Mouse (Mus musculus): ENCODE results near the gene Ube2v1. TPM values are rescaled to one million over a fixed set of nuclear protein-coding genes. Genes with fewer than 3 reads are reported as not detected.

Gene Ube2v1
- polyA plus RNA-seq, 1 experiment, result 135 TPM

DNA sequence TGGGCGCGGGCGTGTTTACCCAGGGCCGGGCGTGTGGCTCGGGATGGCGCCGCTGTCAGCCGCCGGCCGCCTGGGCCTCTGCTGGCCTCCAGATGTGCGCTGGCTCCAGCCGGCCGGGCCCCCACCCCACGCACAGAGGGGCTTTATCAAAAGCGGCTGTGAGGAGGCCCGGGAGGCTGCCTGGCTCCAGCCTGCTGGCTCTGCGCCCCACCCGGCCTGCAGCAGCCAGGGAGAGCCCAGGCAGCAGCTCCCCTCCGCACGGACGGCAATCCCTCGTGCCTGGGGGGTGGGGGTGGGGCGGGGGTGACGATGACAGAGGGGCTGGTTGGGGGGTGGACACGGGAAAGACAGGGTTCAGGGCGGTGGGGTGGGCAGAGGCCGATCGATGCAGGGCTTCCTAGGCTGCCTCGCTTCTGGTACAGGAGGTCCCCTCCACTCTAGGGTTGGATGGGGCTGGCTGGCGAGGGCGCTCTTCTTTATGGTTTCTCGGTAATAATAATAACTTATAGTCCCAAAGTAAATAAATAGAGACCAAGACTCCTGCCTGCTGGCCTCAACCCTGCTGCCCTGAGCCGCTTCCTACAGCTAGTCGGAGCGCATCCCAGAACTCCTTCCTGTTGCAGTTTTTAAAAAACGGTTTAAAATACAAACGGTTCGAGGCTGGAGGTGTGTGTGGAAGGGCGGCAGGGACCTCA, 34.3 kb downstream of the Ube2v1 start:
- 38% methylated on average over 38 of the region's 40 CpGs for whole genome bisulfite sequencing
- Histone ChIP-seq H3K4me3 (replicated peaks; ENCODE audit: extremely low read depth, low read depth, low read length) (no peak overlapping the region), H3K4me1 (ENCODE audit: control insufficient read depth, insufficient read depth, low read length) (peaks cover 5% of the 10 kb centered on the region)
- TF ChIP-seq CTCF (IDR thresholded peaks at IDR 0.05; ENCODE audit: insufficient read depth, low read length) (no peak), POLR2A (IDR thresholded peaks at IDR 0.05; ENCODE audit: borderline replicate concordance, extremely low read depth, low read depth, low read length) (no peak)
- no peak for DNase-seq

DNA sequence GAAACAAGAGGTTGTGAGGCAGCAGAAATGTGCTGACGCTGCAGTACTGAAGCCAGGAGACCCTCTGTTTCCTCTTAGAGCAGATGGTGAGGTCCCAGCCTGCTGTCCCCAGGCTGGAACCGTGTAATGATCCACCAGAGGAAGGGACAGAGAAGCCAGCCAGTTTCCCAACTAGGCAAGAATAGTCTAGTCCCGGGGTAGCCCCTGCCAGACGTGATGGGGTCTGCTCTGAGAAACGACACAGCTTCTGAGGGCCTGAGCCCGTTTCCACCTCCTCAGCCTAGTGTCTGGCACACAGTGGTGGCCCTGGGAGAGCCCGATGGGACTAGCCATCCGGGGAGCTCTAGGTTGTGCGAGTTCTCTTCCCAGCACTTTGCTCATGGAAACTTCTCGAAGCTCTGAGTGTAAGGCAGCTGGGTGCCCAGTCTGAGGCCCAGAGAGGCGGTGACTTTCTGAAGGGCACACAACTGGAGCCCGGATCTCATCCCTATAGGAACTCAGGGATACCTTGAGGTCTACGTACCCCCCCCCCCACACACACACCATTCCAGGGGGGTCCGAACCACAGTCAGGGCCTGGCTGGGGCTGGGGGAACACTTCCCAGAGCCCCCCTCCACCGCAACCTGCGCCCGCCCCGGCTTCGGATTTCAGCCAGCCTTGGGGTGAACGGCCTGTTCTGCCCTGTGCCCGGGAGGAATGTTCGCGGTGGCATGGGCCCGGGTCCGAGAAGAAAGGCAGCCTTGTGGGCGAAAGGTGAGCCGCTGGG, 35.0 kb downstream of the Ube2v1 start:
- TF ChIP-seq CTCF (IDR thresholded peaks at IDR 0.05; ENCODE audit: insufficient read depth, low read length) (no peak), POLR2A (IDR thresholded peaks at IDR 0.05; ENCODE audit: borderline replicate concordance, extremely low read depth, low read depth, low read length) (no peak)
- Histone ChIP-seq H3K4me3 (replicated peaks; ENCODE audit: extremely low read depth, low read depth, low read length) (no peak overlapping the region), H3K4me1 (ENCODE audit: control insufficient read depth, insufficient read depth, low read length) (peaks cover 5% of the 10 kb centered on the region)
- 62% methylated on average over 27 of the region's 27 CpGs for WGBS
- DNase-seq, result no peak

DNA sequence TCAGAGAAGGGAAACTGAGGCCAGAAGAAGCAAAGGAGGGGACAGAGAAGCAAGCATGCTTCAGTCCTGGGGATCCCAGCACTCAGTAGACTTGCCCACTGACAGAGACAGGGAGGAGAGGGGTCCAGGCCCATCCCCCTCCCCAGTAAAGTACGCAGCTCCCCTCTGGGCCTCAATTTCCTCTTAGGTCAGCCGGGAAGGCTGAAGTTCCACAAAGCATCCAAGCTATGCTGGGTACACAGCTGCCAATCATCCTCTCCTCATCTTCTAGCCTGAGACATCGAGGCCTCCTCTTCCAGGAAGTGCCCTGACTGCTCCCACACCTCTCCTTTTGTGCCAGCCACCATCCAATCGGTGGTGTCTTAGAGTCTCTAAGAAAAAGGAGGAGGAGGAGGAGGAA, 35.6 kb downstream of the Ube2v1 start:
- DNase-seq, result no peak
- no peak overlapping the region for H3K4me3 ChIP-seq (replicated peaks; ENCODE audit: extremely low read depth, low read depth, low read length)
- 45% methylated on average over 4 of the region's 4 CpGs for WGBS
- TF ChIP-seq POLR2A (IDR thresholded peaks at IDR 0.05; ENCODE audit: borderline replicate concordance, extremely low read depth, low read depth, low read length), result no peak
- no peak for TF ChIP-seq CTCF (IDR thresholded peaks at IDR 0.05; ENCODE audit: insufficient read depth, low read length)
- peaks cover 5% of the 10 kb centered on the region for H3K4me1 ChIP-seq (ENCODE audit: control insufficient read depth, insufficient read depth, low read length)

DNA sequence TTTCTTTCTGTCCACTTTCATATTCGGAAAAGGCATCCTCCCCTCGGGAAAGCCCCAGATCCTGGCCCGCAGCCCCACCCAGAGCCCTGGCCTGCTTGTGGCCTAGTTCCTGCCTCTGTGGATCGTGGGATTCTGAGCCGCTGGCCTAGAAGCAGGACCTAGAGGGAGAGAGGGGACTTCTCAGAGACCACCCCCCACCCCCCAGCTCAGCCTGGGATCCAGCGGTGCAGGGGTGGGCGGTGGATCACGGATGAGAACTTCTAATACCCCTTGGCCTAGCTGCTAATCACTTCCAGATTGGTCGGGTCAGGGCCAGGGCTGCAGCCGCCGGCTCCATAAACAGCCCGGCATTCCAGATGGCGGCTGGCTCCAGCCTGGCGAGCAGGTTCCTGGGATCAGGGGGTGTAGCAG, 36.1 kb downstream of the Ube2v1 start:
- peaks cover 5% of the 10 kb centered on the region for H3K4me1 ChIP-seq (ENCODE audit: control insufficient read depth, insufficient read depth, low read length)
- no peak for DNase-seq
- no peak overlapping the region for H3K4me3 ChIP-seq (replicated peaks; ENCODE audit: extremely low read depth, low read depth, low read length)
- WGBS, result 52% methylated on average over 14 of the region's 14 CpGs
- TF ChIP-seq CTCF (IDR thresholded peaks at IDR 0.05; ENCODE audit: insufficient read depth, low read length) (no peak), POLR2A (IDR thresholded peaks at IDR 0.05; ENCODE audit: borderline replicate concordance, extremely low read depth, low read depth, low read length) (no peak)

DNA sequence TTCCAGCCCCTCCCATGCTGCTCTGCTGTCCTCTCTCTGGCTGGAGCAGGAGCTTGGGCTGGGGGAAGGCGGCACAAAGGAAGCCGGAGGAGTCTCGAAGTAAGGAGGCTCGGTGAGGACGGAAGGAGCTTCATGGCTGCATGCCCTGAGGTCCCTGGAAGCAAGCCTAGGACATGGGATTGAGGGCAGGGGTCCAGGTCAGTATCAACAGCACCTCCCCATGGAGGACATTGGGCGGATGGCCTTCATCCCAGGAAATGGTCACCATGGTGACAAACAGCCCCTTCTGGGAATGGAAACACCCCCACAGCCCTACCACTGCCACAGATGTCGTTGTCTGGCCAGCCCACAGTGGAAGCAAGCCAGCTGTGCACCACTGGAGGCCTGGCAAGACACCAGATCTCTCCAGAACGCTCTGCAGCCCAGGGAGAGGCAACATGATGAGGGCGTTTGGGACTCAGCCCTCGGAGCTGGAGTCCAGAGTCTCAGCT, 37.4 kb downstream of the Ube2v1 start:
- no peak overlapping the region for H3K4me3 ChIP-seq (replicated peaks; ENCODE audit: extremely low read depth, low read depth, low read length)
- WGBS, result 20% methylated on average over 10 of the region's 10 CpGs
- H3K4me1 ChIP-seq (ENCODE audit: control insufficient read depth, insufficient read depth, low read length), result peaks cover 5% of the 10 kb centered on the region
- DNase-seq, result peak; percentile 73
- TF ChIP-seq POLR2A (IDR thresholded peaks at IDR 0.05; ENCODE audit: borderline replicate concordance, extremely low read depth, low read depth, low read length) (peak; percentile 75; the same call in 1 of the 2 replicates), CTCF (IDR thresholded peaks at IDR 0.05; ENCODE audit: insufficient read depth, low read length) (no peak)

DNA sequence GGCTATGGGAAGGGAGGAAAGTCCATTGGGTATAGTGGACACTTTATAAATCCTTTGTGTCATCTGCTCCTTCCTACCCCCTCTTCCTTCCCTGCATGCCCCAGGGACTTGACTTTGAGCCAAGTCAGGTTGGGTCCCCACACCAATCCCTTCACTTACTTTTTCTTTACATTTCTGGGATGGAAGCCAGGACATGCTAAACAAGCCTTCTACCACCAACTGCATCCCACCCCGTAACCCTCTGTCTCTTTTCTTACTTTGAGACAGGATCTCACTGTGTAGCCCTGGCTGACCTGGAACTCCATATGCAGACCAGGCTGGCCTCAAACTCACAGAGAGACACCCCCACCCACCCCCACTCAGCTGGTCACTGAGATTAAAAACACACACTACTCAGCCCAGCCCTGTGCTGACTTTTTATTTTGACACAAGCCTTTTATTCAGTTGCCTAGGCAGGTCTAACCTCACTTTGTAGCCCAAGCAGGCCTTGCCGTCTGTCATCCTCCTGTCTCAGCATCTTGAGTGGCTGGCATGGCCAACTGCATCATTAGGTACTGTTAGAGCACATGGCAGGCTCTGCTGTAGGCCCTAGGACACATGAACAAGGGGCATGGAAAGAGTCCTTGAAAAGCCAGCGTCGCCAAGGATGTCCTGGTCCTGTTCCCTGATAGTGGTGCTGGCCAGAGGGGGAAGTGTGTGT, 38.2 kb downstream of the Ube2v1 start:
- TF ChIP-seq CTCF (IDR thresholded peaks at IDR 0.05; ENCODE audit: insufficient read depth, low read length) (no peak), POLR2A (IDR thresholded peaks at IDR 0.05; ENCODE audit: borderline replicate concordance, extremely low read depth, low read depth, low read length) (no peak)
- H3K4me3 ChIP-seq (replicated peaks; ENCODE audit: extremely low read depth, low read depth, low read length), result no peak overlapping the region
- WGBS, result 69% methylated on average over 4 of the region's 4 CpGs
- DNase-seq, result no peak
- peaks cover 5% of the 10 kb centered on the region for H3K4me1 ChIP-seq (ENCODE audit: control insufficient read depth, insufficient read depth, low read length)

DNA sequence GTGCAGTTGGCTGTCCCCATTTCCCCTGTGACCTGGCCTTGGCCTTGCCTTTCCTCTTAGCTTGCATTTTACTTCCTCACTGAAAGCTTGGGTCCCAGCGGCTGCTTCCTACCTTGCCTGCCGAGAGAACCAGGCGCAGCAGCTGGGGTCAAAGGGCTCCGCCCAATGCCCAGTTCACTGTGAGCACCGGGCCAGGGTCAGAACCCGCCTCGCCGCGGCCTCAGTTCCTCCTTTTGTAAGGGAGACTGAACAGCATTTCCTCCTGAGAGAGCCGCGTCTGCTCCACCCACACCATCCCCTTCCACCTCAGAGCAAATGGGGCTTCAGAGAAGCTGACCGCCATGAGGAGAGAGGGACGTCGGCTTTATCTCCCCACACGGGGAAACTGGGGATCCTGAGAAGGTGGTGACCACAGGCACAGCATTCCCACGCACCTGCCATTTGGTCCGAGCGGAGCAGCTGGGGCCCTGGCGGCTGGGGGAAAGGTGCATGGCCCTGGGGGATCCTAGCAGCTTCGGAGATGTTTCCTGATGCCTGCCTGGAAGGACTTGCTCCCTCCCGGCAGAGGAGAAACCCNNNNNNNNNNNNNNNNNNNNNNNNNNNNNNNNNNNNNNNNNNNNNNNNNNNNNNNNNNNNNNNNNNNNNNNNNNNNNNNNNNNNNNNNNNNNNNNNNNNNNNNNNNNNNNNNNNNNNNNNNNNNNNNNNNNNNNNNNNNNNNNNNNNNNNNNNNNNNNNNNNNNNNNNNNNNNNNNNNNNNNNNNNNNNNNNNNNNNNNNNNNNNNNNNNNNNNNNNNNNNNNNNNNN, 42.9 kb downstream of the Ube2v1 start:
- TF ChIP-seq CTCF (IDR thresholded peaks at IDR 0.05; ENCODE audit: insufficient read depth, low read length) (no peak), POLR2A (IDR thresholded peaks at IDR 0.05; ENCODE audit: borderline replicate concordance, extremely low read depth, low read depth, low read length) (peak; percentile 89)
- peak; percentile 62 for DNase-seq
- peak overlapping the region; percentile 69 for H3K4me3 ChIP-seq (replicated peaks; ENCODE audit: extremely low read depth, low read depth, low read length)
- 21% methylated on average over 21 of the region's 21 CpGs for WGBS
- H3K4me1 ChIP-seq (ENCODE audit: control insufficient read depth, insufficient read depth, low read length), result peaks cover 22% of the 10 kb centered on the region

DNA sequence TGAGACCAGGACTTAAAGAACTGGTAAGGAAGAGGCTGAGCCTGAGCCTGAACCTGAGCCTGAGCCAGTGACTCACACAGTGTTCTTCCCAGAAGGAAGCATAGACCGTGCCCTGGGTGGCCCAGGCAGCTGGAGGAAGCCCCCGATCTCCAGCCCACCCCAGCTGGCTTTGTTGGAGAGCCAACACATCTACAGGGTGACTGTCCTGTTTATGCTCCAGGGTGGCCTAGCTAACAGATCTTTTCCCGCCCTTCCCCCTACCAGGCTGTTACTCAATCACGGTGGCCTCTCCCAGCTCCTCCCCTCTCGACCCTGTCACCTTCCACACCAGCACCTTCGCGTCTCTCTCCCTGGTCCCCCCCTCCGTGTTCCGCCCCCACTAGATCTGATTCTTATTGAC, 44.9 kb downstream of the Ube2v1 start:
- TF ChIP-seq POLR2A (IDR thresholded peaks at IDR 0.05; ENCODE audit: borderline replicate concordance, extremely low read depth, low read depth, low read length) (peak; percentile 44; the same call in 1 of the 2 replicates), CTCF (IDR thresholded peaks at IDR 0.05; ENCODE audit: insufficient read depth, low read length) (no peak)
- no peak for DNase-seq
- Histone ChIP-seq H3K4me3 (replicated peaks; ENCODE audit: extremely low read depth, low read depth, low read length) (no peak overlapping the region), H3K4me1 (ENCODE audit: control insufficient read depth, insufficient read depth, low read length) (peaks cover 20% of the 10 kb centered on the region)
- 27% methylated on average over 9 of the region's 9 CpGs for WGBS

DNA sequence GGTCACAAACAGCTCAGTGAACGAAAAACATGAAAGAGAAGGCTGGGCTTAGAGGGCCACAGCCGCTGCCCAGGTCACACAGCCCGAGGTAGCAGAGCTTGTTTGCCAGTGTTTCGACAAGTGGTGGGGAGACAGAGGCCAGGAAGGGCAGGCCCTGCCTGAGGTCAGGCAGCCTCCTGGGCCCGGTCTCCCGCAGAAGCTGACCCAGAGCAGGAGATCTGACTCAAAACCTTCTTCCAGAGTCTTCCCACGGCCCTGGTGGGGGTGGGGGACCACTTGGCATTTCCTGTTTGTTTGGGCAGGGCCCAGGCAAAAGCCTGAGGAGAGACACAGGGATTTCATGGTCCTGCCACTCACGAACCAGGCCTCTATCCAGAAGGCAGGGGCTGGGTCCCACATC, 45.9 kb downstream of the Ube2v1 start:
- WGBS, result 13% methylated on average over 8 of the region's 8 CpGs
- no peak for TF ChIP-seq POLR2A (IDR thresholded peaks at IDR 0.05; ENCODE audit: borderline replicate concordance, extremely low read depth, low read depth, low read length)
- no peak for TF ChIP-seq CTCF (IDR thresholded peaks at IDR 0.05; ENCODE audit: insufficient read depth, low read length)
- DNase-seq, result peak; percentile 52
- no peak overlapping the region for H3K4me3 ChIP-seq (replicated peaks; ENCODE audit: extremely low read depth, low read depth, low read length)
- H3K4me1 ChIP-seq (ENCODE audit: control insufficient read depth, insufficient read depth, low read length), result peaks cover 20% of the 10 kb centered on the region

Data from lung, adult 2 months (tissue).